Mouse (Mus musculus): ENCODE measurements at regions not wholly inside any gene's neighbourhood (a gene's known extent, or its start where the extent isn't known, plus 50 kb on each side); places are given as distances from the start of the nearest gene placed in this dataset.

DNA sequence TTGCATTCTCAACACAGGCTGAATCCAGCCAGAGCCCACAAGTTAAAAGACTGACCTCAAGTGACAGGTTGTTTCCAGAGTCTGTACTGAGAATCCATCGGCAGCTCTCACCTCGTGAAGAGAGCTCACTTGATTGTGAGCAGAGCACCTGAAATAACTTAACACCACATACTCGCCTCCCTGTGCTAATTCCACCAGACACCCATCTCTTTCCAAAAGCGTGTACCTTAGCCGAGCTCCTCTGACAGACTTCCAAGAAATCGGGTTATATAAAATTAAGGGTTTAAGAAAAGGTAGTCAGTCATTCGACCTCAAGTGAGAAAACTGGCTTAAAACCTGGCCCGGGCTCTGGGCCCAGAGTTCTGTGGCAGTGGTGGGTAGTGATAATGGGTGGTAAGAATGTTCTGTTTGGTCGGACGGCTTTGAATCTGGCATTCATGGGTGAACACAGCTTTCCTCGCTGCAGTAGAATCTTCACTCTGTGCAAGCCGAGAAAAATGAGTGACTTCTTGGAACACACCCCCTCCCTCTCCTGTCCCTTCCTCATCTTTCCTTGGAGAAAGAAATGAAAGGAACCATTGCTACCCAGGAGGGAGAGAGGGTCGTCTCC lies 299.8 kb upstream of the Pou3f3 start:
- Histone ChIP-seq H3K27ac (ENCODE audit: low read depth, low read length) (no peak overlapping the region), H3K9me3 (ENCODE audit: control insufficient read depth) (no peaks in the 10 kb centered on the region), H3K36me3 (ENCODE audit: control insufficient read depth, insufficient read depth) (no peaks in the 10 kb centered on the region), H3K4me3 (ENCODE audit: low read depth, low read length) (no peak overlapping the region), H3K4me1 (replicated peaks; ENCODE audit: control insufficient read depth, insufficient read depth, low read length) (no peaks in the 10 kb centered on the region), H3K9ac (ENCODE audit: low read depth, low read length) (no peak overlapping the region), H3K4me2 (replicated peaks; ENCODE audit: low read depth) (no peak overlapping the region), H3K27me3 (replicated peaks; ENCODE audit: control insufficient read depth, insufficient read depth, low read length) (no peaks in the 10 kb centered on the region; the same call in 1 of the 2 replicates)
- no peak for TF ChIP-seq CTCF (IDR thresholded peaks at IDR 0.05; ENCODE audit: low read depth)
- 85% methylated on average over 13 of the region's 13 CpGs for WGBS
- ATAC-seq, result no peak

DNA sequence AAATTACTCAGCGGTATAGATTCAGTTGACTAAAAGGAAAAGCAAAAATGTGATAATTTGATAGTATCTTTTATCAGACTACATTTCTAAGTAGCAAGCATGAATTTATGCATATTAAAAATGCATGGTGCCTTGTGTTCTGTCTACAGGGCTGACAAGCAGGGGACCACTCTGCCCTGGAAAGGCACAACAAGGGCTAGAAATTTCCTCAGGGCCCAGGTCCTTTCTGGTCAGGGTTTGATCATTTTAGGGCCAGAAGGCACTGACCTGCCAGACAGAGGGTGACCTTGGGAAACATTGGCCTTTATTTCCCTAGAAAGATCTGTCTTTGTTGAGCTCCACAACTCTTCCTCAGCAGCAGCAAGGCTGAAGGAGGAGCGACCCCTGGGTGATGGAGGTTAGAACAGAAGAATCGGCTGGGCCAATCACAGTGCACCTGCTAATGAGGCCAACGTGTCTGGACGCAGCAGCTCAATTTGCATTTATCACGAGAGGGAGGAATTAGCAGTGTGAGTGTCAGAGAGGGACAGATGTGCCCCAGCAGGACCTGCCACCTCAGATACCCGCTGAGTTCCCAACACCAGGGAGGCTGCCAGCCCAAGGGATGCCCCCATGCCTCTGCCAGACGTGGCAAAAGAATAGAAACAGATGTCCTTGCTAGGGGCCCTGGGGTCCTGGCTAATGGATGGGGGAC lies 297.0 kb upstream of the Pou3f3 start:
- 62% methylated on average over 8 of the region's 8 CpGs for WGBS
- Histone ChIP-seq H3K4me3 (ENCODE audit: low read depth, low read length) (no peak overlapping the region), H3K4me1 (replicated peaks; ENCODE audit: control insufficient read depth, insufficient read depth, low read length) (no peaks in the 10 kb centered on the region), H3K27me3 (replicated peaks; ENCODE audit: control insufficient read depth, insufficient read depth, low read length) (no peaks in the 10 kb centered on the region; the same call in 1 of the 2 replicates), H3K4me2 (replicated peaks; ENCODE audit: low read depth) (no peak overlapping the region), H3K9me3 (ENCODE audit: control insufficient read depth) (no peaks in the 10 kb centered on the region), H3K9ac (ENCODE audit: low read depth, low read length) (no peak overlapping the region), H3K36me3 (ENCODE audit: control insufficient read depth, insufficient read depth) (no peaks in the 10 kb centered on the region), H3K27ac (ENCODE audit: low read depth, low read length) (no peak overlapping the region)
- TF ChIP-seq CTCF (IDR thresholded peaks at IDR 0.05; ENCODE audit: low read depth), result no peak
- ATAC-seq, result no peak

- no peak for TF ChIP-seq CTCF (IDR thresholded peaks at IDR 0.05; ENCODE audit: low read depth)
- Histone ChIP-seq H3K4me3 (ENCODE audit: low read depth, low read length) (no peak overlapping the region), H3K4me1 (replicated peaks; ENCODE audit: control insufficient read depth, insufficient read depth, low read length) (no peaks in the 10 kb centered on the region), H3K36me3 (ENCODE audit: control insufficient read depth, insufficient read depth) (no peaks in the 10 kb centered on the region), H3K4me2 (replicated peaks; ENCODE audit: low read depth) (no peak overlapping the region), H3K27me3 (replicated peaks; ENCODE audit: control insufficient read depth, insufficient read depth, low read length) (no peaks in the 10 kb centered on the region), H3K9me3 (ENCODE audit: control insufficient read depth) (no peaks in the 10 kb centered on the region), H3K9ac (ENCODE audit: low read depth, low read length) (no peak overlapping the region), H3K27ac (ENCODE audit: low read depth, low read length) (no peak overlapping the region)
- no peak for ATAC-seq
- 81% methylated on average over 21 of the region's 21 CpGs for WGBS
Measured at GRCm38 (mm10) chr1:42415817-42416538, 279.6 kb upstream of the Pou3f3 start.

GRCm38 (mm10) chr1:42416539-42417218 lies 278.9 kb upstream of the Pou3f3 start:
- no peak for TF ChIP-seq CTCF (IDR thresholded peaks at IDR 0.05; ENCODE audit: low read depth)
- Histone ChIP-seq H3K27ac (ENCODE audit: low read depth, low read length) (no peak overlapping the region), H3K9me3 (ENCODE audit: control insufficient read depth) (no peaks in the 10 kb centered on the region), H3K4me2 (replicated peaks; ENCODE audit: low read depth) (no peak overlapping the region), H3K27me3 (replicated peaks; ENCODE audit: control insufficient read depth, insufficient read depth, low read length) (no peaks in the 10 kb centered on the region), H3K4me3 (ENCODE audit: low read depth, low read length) (no peak overlapping the region), H3K9ac (ENCODE audit: low read depth, low read length) (no peak overlapping the region), H3K4me1 (replicated peaks; ENCODE audit: control insufficient read depth, insufficient read depth, low read length) (no peaks in the 10 kb centered on the region), H3K36me3 (ENCODE audit: control insufficient read depth, insufficient read depth) (no peaks in the 10 kb centered on the region)
- 73% methylated on average over 8 of the region's 8 CpGs for WGBS
- no peak for ATAC-seq

DNA sequence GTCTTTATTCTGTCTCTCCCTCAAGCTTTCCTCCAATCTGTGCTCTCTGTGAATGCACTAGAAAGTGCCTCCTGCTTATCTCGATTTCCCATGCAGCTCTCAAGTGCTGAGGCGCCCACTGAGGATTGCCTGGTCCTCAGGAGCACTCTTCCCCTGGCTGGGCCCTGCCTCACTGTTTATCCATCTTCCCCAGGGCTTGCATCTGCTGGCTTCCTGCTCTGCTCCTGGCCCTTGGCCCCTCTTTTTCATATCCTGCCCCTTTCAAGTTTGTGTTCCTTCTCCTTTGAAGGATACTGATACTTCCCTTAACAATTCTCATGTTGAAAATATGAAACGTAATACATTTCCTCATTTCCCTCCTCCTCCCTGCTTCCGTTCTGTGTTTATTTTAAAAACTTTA lies 277.8 kb upstream of the Pou3f3 start:
- WGBS, result 23% methylated on average over 4 of the region's 4 CpGs
- Histone ChIP-seq H3K9me3 (ENCODE audit: control insufficient read depth) (no peaks in the 10 kb centered on the region), H3K9ac (ENCODE audit: low read depth, low read length) (no peak overlapping the region), H3K27me3 (replicated peaks; ENCODE audit: control insufficient read depth, insufficient read depth, low read length) (no peaks in the 10 kb centered on the region), H3K4me3 (ENCODE audit: low read depth, low read length) (no peak overlapping the region), H3K27ac (ENCODE audit: low read depth, low read length) (no peak overlapping the region), H3K36me3 (ENCODE audit: control insufficient read depth, insufficient read depth) (no peaks in the 10 kb centered on the region), H3K4me1 (replicated peaks; ENCODE audit: control insufficient read depth, insufficient read depth, low read length) (no peaks in the 10 kb centered on the region), H3K4me2 (replicated peaks; ENCODE audit: low read depth) (no peak overlapping the region)
- no peak for TF ChIP-seq CTCF (IDR thresholded peaks at IDR 0.05; ENCODE audit: low read depth)
- ATAC-seq, result no peak

DNA sequence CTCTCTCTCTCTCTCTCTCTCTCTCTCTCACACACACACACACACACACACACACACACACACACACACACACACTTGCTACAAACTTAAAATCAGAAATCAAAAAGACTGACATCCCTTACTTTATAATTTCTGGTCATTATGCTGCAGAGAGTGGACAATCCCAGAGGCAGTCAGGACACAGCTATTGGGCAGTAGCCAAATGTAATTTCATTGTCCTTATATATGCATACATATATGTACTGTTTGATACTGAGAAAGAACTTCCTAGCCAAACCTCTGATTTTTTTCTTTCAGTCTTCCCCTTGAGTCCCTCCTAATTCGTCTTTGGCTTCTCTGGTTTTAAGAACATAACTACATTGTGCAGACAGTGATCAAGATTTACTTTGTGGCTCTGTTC lies 277.3 kb upstream of the Pou3f3 start:
- no peaks in the 10 kb centered on the region for H3K27me3 ChIP-seq (replicated peaks; ENCODE audit: control insufficient read depth, insufficient read depth, low read length)
- H3K4me1 ChIP-seq (replicated peaks; ENCODE audit: control insufficient read depth, insufficient read depth, low read length), result no peaks in the 10 kb centered on the region
- H3K4me2 ChIP-seq (replicated peaks; ENCODE audit: low read depth), result no peak overlapping the region
- no peak overlapping the region for H3K27ac ChIP-seq (ENCODE audit: low read depth, low read length)
- TF ChIP-seq CTCF (IDR thresholded peaks at IDR 0.05; ENCODE audit: low read depth), result no peak
- ATAC-seq, result no peak
- H3K36me3 ChIP-seq (ENCODE audit: control insufficient read depth, insufficient read depth), result no peaks in the 10 kb centered on the region
- no peak overlapping the region for H3K9ac ChIP-seq (ENCODE audit: low read depth, low read length)
- no peaks in the 10 kb centered on the region for H3K9me3 ChIP-seq (ENCODE audit: control insufficient read depth)
- 50% methylated on average over 1 of the region's 1 CpGs for WGBS
- no peak overlapping the region for H3K4me3 ChIP-seq (ENCODE audit: low read depth, low read length)

Measured in intestine, postnatal 0 days (tissue).